Mouse (Mus musculus) Muller cell, postnatal 12 days (primary cell): ENCODE measurements at regions not wholly inside any gene's neighbourhood (a gene's known extent, or its start where the extent isn't known, plus 50 kb on each side); places are given as distances from the start of the nearest gene placed in this dataset.

Experiments used
- DNase-seq: peaks from one replicate; pipeline ENCODE4 v3.0.0-alpha.2; 2015; ENCODE audit errors: inconsistent ontology term

GRCm38 (mm10) chr10:37716946-37717345 lies 578.2 kb upstream of the Marcks start:
- DNase-seq = peak; percentile 11

GRCm38 (mm10) chr10:37711459-37711858 lies 572.7 kb upstream of the Marcks start:
- peak; percentile 72 for DNase-seq

- no peak for DNase-seq
Measured at GRCm38 (mm10) chr10:37694041-37694690, 555.4 kb upstream of the Marcks start.

- DNase-seq = peak; percentile 34
Measured at GRCm38 (mm10) chr10:37692851-37693250, 554.1 kb upstream of the Marcks start.

- DNase-seq = peak; percentile 17
Measured at GRCm38 (mm10) chr10:37691939-37692338, 553.2 kb upstream of the Marcks start.

GRCm38 (mm10) chr10:37683101-37683500 lies 544.4 kb upstream of the Marcks start:
- DNase-seq = peak; percentile 48

GRCm38 (mm10) chr10:37680601-37681000 lies 541.9 kb upstream of the Marcks start:
- DNase-seq = no peak

GRCm38 (mm10) chr10:37677826-37678225 lies 539.1 kb upstream of the Marcks start:
- peak; percentile 19 for DNase-seq

- no peak for DNase-seq
Measured at GRCm38 (mm10) chr10:37668827-37669226, 530.1 kb upstream of the Marcks start.

GRCm38 (mm10) chr10:37667031-37667745 lies 528.5 kb upstream of the Marcks start:
- DNase-seq = no peak

GRCm38 (mm10) chr10:37666535-37666934 lies 527.8 kb upstream of the Marcks start:
- no peak for DNase-seq

GRCm38 (mm10) chr10:37637001-37637562 lies 498.4 kb upstream of the Marcks start:
- DNase-seq = no peak

GRCm38 (mm10) chr10:37636421-37636820 lies 497.7 kb upstream of the Marcks start:
- DNase-seq = no peak

GRCm38 (mm10) chr10:37630403-37630802 lies 491.7 kb upstream of the Marcks start:
- DNase-seq = no peak

- DNase-seq = no peak
Measured at GRCm38 (mm10) chr10:37627900-37628299, 489.2 kb upstream of the Marcks start.

GRCm38 (mm10) chr10:37626758-37627201 lies 488.1 kb upstream of the Marcks start:
- DNase-seq = peak; percentile 69

- peak; percentile 26 for DNase-seq
Measured at GRCm38 (mm10) chr10:37625972-37626757, 487.4 kb upstream of the Marcks start.

- no peak for DNase-seq
Measured at GRCm38 (mm10) chr10:37623041-37623440, 484.3 kb upstream of the Marcks start.

- no peak for DNase-seq
Measured at GRCm38 (mm10) chr10:37618606-37619005, 479.9 kb upstream of the Marcks start.

GRCm38 (mm10) chr10:37617708-37618300 lies 479.1 kb upstream of the Marcks start:
- no peak for DNase-seq

GRCm38 (mm10) chr10:37615926-37616691 lies 477.4 kb upstream of the Marcks start:
- DNase-seq = peak; percentile 83
